Comparison of ENCODE assay signal across 18 mouse cellular contexts in genomic region chr5:145301796-145302195, GRCm38 (mm10). TPM values are rescaled to one million over a fixed set of nuclear protein-coding genes. Genes with fewer than 3 reads are reported as not detected.
A peak's percentile ranks its signal among the peaks of the same experiment; 100 is the strongest.
DNase-seq lines count a peak whose midpoint lies in the region; ATAC-seq and TF ChIP-seq lines count a peak whose summit lies in the region.
"Not testable (repeated sequence)": the region's sequence is repeated elsewhere in the genome, so short reads cannot be mapped to it uniquely, and the experiment has no call there.
"Had no signal": no experiment of that assay in that cellular context is flagged by ENCODE, and none has a peak within 500 bp of the region (broad histone marks: within the 10 kb centered on the region; RNA-seq: fewer than 3 reads in every experiment).

No protein-coding gene starts in this region.

- DNase-seq in ES-CJ7 (ENCODE audit: low read depth, low spot score) (peak; percentile 82), ES-E14 (ENCODE audit: low read depth, low spot score) (peak; percentile 71), R1 (ENCODE audit: low read depth, low spot score) (peak; percentile 91), ZHBTc4 (ENCODE audit: low read depth, low spot score) (peak; percentile 92)
- peak; percentile 1 for DNase-seq in intestine, embryonic 14.5 days (ENCODE audit: low spot score)

- not testable (repeated sequence) for TF ChIP-seq EP300 in ES-Bruce4 (IDR thresholded peaks at IDR 0.05; ENCODE audit: insufficient read depth, low read depth, low read length)

- H3K4me1 ChIP-seq in ES-Bruce4 (ENCODE audit: control insufficient read depth, insufficient read depth, low read length); ES-E14 (ENCODE audit: control insufficient read depth in 2 of 2, insufficient read depth in 2 of 2, low read length in 2 of 2, poor library complexity in 1 of 2); intestine, embryonic 14.5 days (replicated peaks; ENCODE audit: control insufficient read depth, insufficient read depth, low read length): not testable (repeated sequence)

- not testable (repeated sequence) for H3K9ac ChIP-seq in ES-Bruce4 (ENCODE audit: low read depth, poor library complexity, severe bottlenecking); ES-E14 (ENCODE audit: insufficient read depth, low read depth, low read length, poor library complexity, severe bottlenecking); intestine, embryonic 14.5 days (ENCODE audit: low read length)

- H3K4me2 ChIP-seq in intestine, embryonic 14.5 days (ENCODE audit: low read length), result not testable (repeated sequence)

- TF ChIP-seq POLR2A in ES-Bruce4 (IDR thresholded peaks at IDR 0.05; ENCODE audit: insufficient read depth, low read length), result not testable (repeated sequence)

- not testable (repeated sequence) for ATAC-seq in intestine, embryonic 14.5 days (replicated peaks; ENCODE audit: low FRiP score, low TSS enrichment, low read depth)

- peaks cover 42% of the 10 kb centered on the region for H3K9me3 ChIP-seq in ES-Bruce4 (replicated peaks; ENCODE audit: control insufficient read depth, insufficient read depth, low read length, poor library complexity, severe bottlenecking)
- not testable (repeated sequence) for H3K9me3 ChIP-seq in ES-E14 (ENCODE audit: control insufficient read depth, insufficient read depth, low read depth, low read length); intestine, embryonic 14.5 days (ENCODE audit: control insufficient read depth, low read length)

- H3K27ac ChIP-seq in ES-Bruce4 (ENCODE audit: insufficient read depth, low read length) (peak overlapping the region; percentile 48; the same call in 1 of the 2 replicates), ES-E14 (ENCODE audit: insufficient read depth, low read depth, low read length, poor library complexity, severe bottlenecking) (peak overlapping the region; percentile 74)
- not testable (repeated sequence) for H3K27ac ChIP-seq in intestine, embryonic 14.5 days (ENCODE audit: low read depth)

- TF ChIP-seq CTCF in ES-Bruce4 (IDR thresholded peaks at IDR 0.05; ENCODE audit: low read depth, low read length), result not testable (repeated sequence)

- not testable (repeated sequence) for H3K36me3 ChIP-seq in ES-Bruce4 (ENCODE audit: control insufficient read depth, insufficient read depth, low read length, poor library complexity, severe bottlenecking); ES-E14 (ENCODE audit: control insufficient read depth, insufficient read depth, low read length, poor library complexity, severe bottlenecking); intestine, embryonic 14.5 days (ENCODE audit: control insufficient read depth, insufficient read depth, low read length)

- not testable (repeated sequence) for H3K4me3 ChIP-seq in ES-Bruce4 (ENCODE audit: low read depth, low read length); ES-E14 (ENCODE audit: insufficient read depth in 1 of 2, low read depth in 1 of 2, low read length in 2 of 2, poor library complexity in 1 of 2, severe bottlenecking in 1 of 2); intestine, embryonic 14.5 days (ENCODE audit: low read depth, low read length)

- H3K27me3 ChIP-seq in ES-Bruce4 (ENCODE audit: control insufficient read depth, insufficient read depth, low read length, poor library complexity, severe bottlenecking); intestine, embryonic 14.5 days (replicated peaks; ENCODE audit: control insufficient read depth, insufficient read depth, low read length): not testable (repeated sequence)

- in situ Hi-C loops in ES-E14 (cut with MboI; ENCODE audit: low sequenced_read_pairs in 2 of 2, unreplicated experiment in 2 of 2), result not testable (repeated sequence)

- 69% methylated on average over 4 of the region's 4 CpGs for WGBS in intestine, embryonic 14.5 days

RNA-seq across cellular contexts. Expression of gene Zscan25, which starts 21.5 kb away (rescaled TPM):
- polyA plus RNA-seq in ES-Bruce4 (2011; ENCODE audit: insufficient read depth, insufficient read length, low read depth, missing spikeins), result 7.7 and 13.5 TPM in 2 replicates
- 16.8 and 22.5 TPM in 2 replicates for total RNA-seq in ES-E14 (2012; rRNA removed)
- polyA plus RNA-seq in intestine, embryonic 14.5 days (2014; fragmentation: Nextera tagmentation; extraction: Ambion mirVana), result 0.26 and 0.42 TPM in 2 replicates

RNA-seq across cellular contexts. Expression of gene Cyp3a57, which starts 43.3 kb away (rescaled TPM):
- not detected in 2 replicates for polyA plus RNA-seq in ES-Bruce4 (2011; ENCODE audit: insufficient read depth, insufficient read length, low read depth, missing spikeins)
- not detected in 2 replicates for total RNA-seq in ES-E14 (2012; rRNA removed)
- polyA plus RNA-seq in intestine, embryonic 14.5 days (2014; fragmentation: Nextera tagmentation; extraction: Ambion mirVana), result not detected in 2 replicates
- total RNA-seq: adrenal gland, adult 18-20 months; adrenal gland, adult 2 months; adrenal gland, postnatal 14 days; adrenal gland, postnatal 36 days; CH12.LX; G1E; MEL had no signal
- polyA plus RNA-seq: activated CD4-positive, CD25-positive, alpha-beta regulatory T cell, adult 4 months; adrenal gland, adult 2 months; brain, embryonic 14.5 days; C2C12; CD4-positive, CD25-positive, alpha-beta regulatory T cell, adult 4 months; G1E; Patski had no signal

Comparison
In these comparisons a context has a peak if more than half of its experiments do, and no peak if none do; other contexts are left out.
1. DNase-seq: peak in every context shown above with its lines; median percentile 92 in ZHBTc4; 91 in R1; 82 in ES-CJ7; 71 in ES-E14; 1 in intestine, embryonic 14.5 days.